Mouse (Mus musculus) effector memory CD4-positive, alpha-beta T cell, adult 7 months (primary cell): Measurements from ENCODE around the gene Nipsnap2. TPM values are rescaled to one million over a fixed set of nuclear protein-coding genes. Genes with fewer than 3 reads are reported as not detected.

Source experiments
- polyA plus RNA-seq: library from polyadenylated mRNA; unstranded; fragments of 100-300 nt; shearing (Covaris generic); gene quantifications from one replicate; pipeline ENCODE4 v1.2.1, GENCODE M21; 2017

Gene Nipsnap2
- polyA plus RNA-seq, result 13.7 TPM

DNA sequence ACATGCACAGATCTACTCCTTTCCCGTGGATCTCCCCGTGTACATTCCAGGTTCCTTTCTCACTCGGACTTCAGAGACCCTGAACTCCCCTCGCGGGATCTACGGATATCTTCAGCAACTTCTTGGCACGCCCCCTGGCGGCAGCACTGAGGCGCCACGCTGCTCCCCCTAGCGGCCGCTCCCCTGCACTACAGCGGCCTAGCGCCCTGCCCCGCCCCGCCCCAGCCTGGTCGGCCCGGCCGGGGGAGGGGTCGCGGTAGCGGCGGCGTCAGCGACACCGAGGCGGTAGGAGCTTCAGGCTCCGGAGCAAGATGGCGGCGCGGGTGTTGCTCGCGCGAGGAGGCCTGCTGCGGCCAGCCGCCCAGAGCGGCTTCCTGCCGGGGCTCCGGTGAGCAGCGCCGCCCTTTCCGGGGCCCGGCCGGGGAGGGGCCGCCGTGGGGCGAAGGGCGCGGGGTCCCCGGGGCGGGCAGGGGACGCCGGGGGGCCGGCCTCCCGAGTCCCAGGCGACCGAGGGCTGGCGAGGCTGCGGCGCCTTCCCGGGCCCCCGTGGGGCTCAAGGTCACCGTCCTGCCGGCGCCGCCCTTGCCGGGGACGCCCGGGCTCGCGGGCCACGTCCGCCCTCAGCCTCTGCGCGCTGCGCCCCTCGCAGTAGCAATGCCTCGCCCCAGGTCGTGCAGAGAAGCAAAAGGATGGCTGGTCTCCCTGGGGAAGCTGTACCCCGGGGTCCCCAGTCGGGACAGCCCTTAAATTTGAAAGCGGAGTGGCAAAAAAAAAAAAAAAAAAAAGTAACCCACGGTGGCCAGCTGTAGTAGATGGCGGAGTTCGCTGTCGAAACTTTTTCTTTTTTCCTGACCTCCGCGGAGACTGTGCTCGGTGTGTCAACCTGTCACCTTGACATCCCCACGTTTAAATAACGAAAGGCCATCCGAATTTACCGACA, at the start of gene Nipsnap2:
Nipsnap2 (plus strand) TSS at position 230 of the 940 bp plus-strand sequence.

DNA sequence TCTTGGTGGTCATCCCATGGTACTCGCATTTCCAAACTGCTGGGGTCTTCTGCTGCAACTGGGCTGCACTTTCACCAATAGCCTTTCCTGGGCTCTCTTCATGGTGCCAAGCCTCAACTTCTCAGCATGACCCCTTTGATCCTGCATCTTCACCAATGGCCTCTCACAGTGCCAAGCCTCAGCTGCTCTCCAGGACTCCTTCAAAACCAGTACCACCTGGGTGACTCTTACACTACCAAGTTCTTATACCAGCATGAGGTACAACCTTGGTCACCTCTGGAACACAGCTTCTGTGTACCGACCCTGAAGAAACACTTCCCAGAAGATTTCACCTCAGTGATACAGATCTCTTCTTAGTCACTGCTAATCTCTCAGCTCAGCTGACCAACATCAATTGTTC, 16.5 kb upstream of the Nipsnap2 start, which contains the start of gene Sept14:
Sept14 (minus strand) TSS at position 101 of the 400 bp plus-strand sequence.

DNA sequence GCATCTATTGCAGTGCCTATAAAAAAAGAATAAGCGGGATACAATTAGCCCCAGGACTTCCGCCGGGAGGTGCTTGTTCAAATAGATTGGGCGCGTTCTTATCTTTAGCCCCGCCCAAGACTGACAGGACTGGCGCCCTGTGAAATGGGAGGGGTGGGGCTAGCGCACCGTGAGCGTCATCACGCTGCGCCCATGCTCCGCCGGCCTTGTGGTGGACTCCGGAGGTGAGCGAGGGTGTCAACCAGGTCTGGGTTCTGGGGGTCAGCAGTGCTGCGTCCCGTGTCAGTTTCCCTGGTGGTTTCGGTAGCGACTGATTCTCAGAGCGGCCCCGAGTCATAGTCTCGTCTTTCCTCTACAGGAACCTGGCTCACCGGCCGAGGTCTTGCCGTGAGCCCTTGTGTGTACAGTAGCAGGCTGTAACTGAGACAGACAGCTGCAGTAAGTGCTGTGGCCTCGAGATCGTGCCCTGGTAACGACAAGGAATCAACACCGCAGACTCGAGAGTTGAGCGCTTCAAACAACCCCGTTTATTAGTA, 9.5 kb upstream of the Nipsnap2 start, which contains the start of gene Mrps17:
Mrps17 (plus strand) TSS at position 172 of the 536 bp plus-strand sequence.

DNA sequence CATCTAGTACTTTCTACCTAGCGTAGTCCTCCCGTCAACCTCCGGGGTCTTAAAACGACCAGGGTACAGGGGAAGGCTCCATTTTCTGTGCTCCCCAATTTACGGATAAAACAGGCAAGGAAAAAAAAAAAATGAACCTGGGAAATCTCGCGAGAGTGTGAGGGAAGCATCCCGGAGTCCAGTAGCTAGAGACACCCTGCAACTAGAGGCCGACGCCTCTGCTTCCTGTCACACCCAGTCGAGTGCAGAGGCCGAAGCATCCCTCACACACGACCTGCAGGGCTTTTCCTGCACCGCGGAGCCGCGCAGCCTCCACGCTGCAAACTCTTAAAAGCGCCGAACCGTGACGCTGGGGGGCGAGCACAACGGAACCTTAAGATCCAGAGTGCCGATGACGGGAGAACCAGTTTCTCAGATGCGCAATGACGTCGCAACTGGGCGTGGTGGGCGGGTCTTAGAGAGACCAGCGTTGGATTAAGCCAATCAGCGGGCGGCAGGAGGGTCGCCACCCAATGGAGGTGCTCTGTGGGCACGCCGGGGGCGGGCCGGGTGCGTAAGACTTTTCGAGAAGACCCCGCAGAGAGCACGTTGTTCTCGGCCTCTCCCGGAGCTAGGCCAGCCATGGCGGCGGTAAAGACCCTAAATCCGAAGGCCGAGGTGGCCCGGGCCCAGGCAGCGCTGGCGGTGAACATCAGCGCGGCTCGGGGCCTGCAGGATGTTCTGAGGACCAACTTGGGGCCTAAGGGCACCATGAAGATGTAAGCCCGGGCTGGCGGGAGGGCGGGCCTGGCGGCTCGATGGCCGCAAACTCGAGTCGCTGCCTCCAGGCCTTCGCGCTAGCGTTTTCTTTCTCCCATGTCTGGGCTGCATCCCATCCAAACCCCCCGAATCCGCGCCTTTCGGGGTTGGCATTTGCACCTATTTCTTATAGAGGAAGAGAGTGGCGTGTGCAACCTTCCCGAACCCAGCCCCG, 62.2 kb downstream of the Nipsnap2 start, which contains the start of gene Psph:
Psph (minus strand) TSS at position 632 of the 973 bp plus-strand sequence.

Other genes starting within 250 kb of the Nipsnap2 start
- 53.8 TPM for gene Sfswap, start 223.8 kb upstream of the Nipsnap2 start, polyA plus RNA-seq
- 2.6 TPM for gene Mmp17, start 140.9 kb upstream of the Nipsnap2 start, polyA plus RNA-seq
- gene Zfp11, start 55.0 kb upstream of the Nipsnap2 start, polyA plus RNA-seq, result 1.4 TPM
- gene Sept14, start 16.6 kb upstream of the Nipsnap2 start, polyA plus RNA-seq, result 0.37 TPM
- gene Mrps17, start 9.6 kb upstream of the Nipsnap2 start, polyA plus RNA-seq, result 63.8 TPM
- 25.9 TPM for gene Psph, start 62.4 kb downstream of the Nipsnap2 start, polyA plus RNA-seq
- 9.6 TPM for gene Sumf2, start 121.9 kb downstream of the Nipsnap2 start, polyA plus RNA-seq
- 464 TPM for gene Chchd2, start 162.4 kb downstream of the Nipsnap2 start, polyA plus RNA-seq
- gene Zbed5, start 170.7 kb downstream of the Nipsnap2 start, polyA plus RNA-seq, result 0.23 TPM
- 0.17 TPM for gene Phkg1, start 173.5 kb downstream of the Nipsnap2 start, polyA plus RNA-seq
- gene Nupr1l, start 183.5 kb downstream of the Nipsnap2 start, polyA plus RNA-seq, result 1.1 TPM
- 13.8 TPM for gene Vkorc1l1, start 216.9 kb downstream of the Nipsnap2 start, polyA plus RNA-seq